Mouse (Mus musculus) brain, adult 2 months (tissue): ENCODE results near the gene Fastk.
"Not testable (repeated sequence)": the region's sequence is repeated elsewhere in the genome, so short reads cannot be mapped to it uniquely, and the experiment has no call there.

Experiments
- DNase-seq: peaks from one replicate; pipeline ENCODE4 v3.0.0; 2011; ENCODE audit warnings: low read depth, low spot score

Fastk gene

GRCm38 (mm10) chr5:24424004-24424781 lies 20.9 kb downstream of the Fastk start:
- no peak for DNase-seq

DNA sequence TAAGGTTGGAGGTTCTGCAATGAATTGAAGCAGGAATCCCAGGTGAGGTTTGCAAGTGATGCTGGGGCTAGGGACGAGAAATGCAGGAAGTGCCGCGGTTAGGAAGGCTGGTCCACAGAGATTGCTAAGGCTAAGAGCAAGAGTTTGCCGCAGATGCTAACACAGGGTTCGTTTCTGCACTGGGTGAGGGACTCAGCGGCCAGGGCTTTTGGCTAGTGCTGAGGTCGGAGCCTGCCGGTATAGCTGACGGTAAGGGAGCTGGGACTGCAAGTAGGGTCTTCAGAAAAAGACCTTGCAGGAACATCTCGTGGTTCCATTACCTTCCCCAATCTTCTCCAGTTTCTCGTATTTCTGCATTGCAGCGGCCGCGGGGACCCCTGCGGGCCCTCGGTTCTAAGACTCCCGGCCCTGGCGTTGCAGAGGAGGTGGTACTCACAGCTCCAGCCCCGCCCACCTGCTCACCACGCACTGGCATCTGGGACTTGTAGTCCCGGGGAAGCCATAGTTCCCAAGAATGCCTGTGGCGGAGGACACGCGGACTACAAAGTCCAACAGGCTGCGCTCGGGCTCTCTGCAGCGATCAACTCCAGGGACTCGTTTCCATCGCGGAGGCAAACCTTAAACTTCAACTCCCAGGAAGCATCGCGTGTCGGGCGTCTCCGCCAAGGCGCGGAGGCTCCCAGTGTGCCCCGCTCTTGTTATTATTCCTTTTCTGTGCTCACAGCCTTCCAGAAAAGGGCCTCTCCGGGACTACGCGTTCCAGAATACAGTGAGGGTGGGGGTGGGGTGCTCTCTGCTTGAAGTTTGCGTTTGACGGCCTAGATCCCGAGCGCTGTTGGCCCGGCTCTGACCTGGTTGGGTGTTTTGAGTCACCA lies 21.7 kb downstream of the Fastk start, which contains the start of the genes Cdk5 and Slc4a2:
TSS of gene Cdk5 (minus strand) at position 402 of the 875 bp plus-strand sequence.
TSS of gene Slc4a2 (plus strand) at position 709 of the 875 bp plus-strand sequence.
- DNase-seq = peak; percentile 100

GRCm38 (mm10) chr5:24420381-24420780 lies 24.7 kb downstream of the Fastk start:
- DNase-seq = no peak

GRCm38 (mm10) chr5:24417587-24417986 lies 27.5 kb downstream of the Fastk start:
- no peak for DNase-seq

- peak; percentile 90 for DNase-seq
Observed at GRCm38 (mm10) chr5:24416222-24416736, 28.8 kb downstream of the Fastk start.

DNA sequence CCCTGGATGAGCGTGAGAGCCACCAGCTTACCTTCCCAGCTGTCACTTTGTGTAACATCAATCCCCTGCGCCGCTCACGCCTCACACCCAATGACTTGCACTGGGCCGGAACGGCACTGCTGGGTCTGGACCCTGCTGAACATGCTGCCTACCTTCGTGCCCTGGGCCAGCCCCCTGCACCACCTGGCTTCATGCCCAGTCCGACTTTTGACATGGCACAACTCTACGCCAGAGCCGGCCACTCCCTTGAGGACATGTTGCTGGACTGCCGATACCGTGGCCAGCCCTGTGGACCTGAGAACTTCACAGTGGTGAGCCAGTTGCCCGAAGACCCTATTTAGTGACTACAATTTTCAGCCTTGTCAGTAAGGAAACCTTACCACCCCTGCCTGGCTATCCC lies 31.1 kb downstream of the Fastk start:
- DNase-seq = no peak

DNA sequence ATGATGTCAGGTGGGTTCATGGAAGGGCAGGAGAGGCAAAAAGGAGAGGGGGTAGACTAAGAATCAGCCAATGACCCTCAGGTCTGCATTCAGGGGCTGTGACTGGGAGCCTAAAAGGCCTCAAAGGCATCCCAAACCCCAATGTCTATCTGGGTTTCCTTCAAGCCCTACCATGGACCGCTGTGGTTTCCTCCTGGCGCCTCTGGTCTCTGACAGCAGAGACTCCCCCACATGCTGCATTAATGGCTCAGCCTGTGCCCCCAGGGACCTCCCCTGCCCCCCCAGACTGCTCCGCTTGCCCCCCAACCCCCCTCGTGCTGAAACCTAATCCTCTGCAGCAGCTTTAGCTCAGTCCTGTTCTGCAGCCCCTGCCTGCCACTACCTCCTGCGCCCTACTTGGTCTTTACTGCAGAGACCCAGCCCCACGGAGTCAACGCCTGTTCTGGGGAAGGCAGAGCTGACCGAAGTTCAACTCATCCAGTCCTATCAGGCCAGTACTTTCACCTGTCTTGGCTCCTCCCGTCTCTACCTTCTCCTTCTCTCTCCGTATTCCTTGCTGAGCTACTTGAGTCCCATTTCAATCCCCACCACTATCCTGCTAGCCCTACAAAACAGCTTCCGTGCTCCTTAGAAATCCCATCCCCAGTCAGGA lies 31.9 kb downstream of the Fastk start, which contains the start of gene Asic3:
TSS of gene Asic3 (plus strand) at position 351 of the 652 bp plus-strand sequence.
- no peak for DNase-seq

DNA sequence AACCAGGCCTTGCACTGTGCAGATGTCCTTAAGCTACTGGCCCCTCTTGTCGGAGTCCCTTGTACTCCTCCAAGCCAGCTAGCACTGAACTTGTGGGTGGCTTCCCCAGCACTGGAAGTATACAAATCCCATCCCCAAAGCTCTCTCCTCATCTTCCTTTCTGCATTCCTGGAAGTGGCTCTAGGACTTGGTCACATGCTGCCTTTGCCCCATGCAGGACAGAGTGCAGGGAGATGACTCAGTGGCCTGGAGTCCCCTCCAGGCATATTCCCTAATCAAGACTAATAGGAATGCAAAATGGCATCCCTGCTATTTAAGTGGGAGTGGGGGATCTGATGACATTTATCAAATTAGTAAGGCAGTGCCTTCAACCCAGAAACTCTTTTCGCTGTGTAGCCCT lies 33.0 kb downstream of the Fastk start:
- DNase-seq = no peak

GRCm38 (mm10) chr5:24409466-24409865 lies 35.6 kb downstream of the Fastk start:
- DNase-seq = no peak

DNA sequence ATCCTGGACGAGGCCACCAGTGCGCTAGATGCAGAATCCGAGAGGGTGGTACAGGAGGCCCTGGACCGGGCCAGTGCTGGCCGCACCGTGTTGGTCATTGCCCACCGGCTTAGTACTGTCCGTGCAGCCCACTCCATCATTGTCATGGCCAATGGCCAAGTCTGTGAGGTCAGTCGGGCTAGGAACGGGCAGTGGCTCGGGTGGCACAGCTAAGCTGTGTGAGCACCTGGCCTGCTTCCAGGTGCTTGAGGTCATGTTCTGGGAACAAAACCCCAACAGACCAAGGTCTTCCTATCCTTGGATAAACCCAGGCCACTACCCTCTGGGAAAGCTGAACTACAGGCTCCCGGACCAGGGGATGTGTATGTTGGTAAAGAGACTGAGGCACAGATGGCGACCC lies 36.4 kb downstream of the Fastk start:
- peak; percentile 70 for DNase-seq

DNA sequence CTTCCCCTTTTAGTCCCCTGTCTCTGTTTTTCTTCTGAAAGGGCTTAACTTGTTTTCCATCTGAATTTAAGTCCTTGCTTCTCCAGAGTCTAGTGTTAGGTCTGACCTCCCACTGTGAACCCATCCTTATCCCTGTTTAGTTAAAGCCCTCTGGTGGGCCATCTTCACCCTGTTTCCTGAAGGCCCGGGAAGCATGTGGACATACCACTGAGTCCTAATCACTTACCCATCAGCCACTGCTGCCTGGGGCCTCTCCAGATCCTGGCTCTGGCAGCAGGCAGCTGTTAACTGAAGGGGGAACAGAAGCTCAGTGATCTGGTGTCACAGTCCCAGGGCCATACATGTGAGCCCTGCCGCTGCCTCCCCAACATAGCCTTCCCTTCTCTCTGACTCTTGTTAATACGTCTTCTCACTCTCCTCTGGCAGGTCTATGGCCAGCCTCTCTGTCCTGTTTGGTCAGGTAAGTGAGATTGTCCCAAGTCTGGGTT lies 39.7 kb downstream of the Fastk start:
- no peak for DNase-seq

DNA sequence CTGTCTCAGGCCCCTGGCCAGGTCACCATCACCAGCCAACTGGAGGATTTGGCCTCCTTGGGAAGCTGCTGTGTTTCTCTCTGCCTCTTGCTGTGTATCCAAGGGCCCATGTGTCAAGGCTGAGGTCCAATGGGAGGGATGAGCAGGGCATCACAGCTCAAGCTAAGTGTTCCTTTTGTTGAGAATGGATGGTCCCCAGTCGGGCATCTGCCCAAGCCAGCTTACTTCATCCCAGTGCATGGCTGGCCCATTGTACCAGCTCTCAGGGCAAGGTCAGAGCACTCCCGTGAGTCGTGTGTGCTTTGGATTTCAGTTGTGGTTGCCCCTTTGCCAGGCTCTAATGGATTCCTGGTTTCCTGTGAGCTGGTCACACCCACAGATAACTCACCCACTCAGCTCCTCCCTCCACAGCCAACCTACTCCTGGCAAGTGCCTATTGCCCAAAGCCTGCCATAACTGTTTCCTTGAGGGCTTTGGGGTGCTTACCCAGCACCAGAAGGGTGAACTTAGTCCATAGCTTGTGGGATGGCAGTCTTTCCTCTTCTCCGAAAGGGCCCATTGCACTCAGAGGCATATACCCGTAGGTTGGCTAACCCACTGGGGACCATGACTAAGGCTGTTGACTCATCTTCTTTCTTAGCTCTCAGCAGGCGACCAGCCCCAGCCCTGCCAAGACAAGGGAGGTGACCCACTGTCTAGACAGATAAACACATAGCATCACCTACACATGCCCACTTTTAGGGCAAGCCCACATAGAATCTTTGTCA lies 40.3 kb downstream of the Fastk start:
- DNase-seq = peak; percentile 83

DNA sequence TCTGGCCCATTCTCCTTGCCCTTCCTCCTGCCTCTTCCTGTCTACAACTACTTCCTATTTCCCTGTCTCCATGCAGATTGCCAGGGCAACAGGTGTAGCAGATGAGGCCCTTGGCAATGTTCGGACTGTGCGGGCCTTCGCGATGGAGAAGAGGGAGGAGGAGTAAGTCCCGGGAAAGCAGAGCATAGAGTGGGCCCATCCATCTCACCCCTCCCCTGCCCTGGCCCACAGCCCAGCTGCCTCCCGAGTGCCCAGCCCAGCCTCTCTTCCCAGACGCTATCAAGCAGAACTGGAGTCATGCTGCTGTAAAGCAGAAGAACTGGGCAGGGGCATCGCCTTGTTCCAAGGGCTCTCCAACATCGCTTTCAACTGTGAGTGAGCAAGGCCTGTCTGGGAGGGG lies 43.1 kb downstream of the Fastk start:
- DNase-seq = peak; percentile 37

GRCm38 (mm10) chr5:24400911-24401605 lies 44.0 kb downstream of the Fastk start:
- DNase-seq = no peak

DNA sequence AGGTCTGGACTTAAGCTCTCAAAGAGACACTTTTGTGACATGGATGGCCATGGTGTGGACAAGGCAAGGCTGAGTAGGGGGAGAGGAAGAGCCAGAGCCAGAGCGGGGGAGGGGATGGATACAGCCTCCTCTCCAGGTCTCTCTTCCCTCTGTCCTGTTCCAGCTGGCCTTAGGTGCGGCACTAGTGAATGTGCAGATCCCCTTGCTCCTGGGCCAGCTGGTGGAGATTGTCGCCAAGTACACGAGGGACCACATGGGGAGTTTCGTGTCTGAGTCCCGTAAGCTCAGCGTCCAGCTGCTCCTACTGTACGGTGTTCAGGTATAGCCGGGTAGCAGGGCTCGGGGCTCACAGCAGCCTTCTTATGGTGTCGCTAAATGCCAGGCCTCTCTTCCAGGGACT lies 44.7 kb downstream of the Fastk start:
- DNase-seq = peak; percentile 22

DNA sequence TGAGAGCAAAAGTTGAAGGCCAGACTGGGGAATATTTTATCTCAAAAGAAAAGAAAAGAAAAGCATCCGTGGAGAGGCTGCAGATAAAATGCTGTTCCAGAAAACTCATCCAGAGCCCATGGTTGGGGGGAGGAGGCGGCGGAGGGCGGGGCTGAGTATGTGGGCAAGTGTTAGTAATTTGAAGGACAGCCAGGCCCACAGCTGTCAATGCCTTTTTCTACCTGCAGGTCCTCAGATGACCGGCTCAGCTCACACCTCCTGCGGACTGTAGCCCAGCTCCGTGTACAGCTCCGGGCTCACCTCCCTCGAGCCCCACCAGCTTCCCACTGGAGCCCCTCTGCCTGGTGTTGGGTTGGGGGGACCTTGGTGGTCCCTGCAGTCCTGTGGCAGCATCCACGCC lies 45.4 kb downstream of the Fastk start:
- no peak for DNase-seq

DNA sequence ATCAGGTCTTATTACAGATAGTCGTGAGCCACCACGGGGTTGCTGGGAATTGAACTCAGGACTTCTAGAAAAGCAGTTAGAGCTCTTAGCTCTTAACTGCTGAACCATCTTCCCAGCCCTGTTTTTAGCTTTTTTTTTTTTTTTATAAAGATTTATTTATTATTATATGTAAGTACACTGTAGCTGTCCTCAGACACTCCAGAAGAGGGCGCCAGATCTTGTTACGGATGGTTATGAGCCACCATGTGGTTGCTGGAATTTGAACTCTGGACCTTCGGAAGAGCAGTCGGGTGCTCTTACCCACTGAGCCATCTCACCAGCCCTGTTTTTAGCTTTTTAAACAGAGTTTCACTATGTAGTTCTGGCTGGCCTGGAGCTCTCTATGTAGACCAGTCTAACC lies 48.8 kb downstream of the Fastk start:
- not testable (repeated sequence) for DNase-seq

- DNase-seq = peak; percentile 99
Observed at GRCm38 (mm10) chr5:24394165-24394894, 50.8 kb downstream of the Fastk start.

- DNase-seq = peak; percentile 93
Observed at GRCm38 (mm10) chr5:24393392-24393997, 51.6 kb downstream of the Fastk start, which contains the start of gene Abcb8. TSS of gene Abcb8 (plus strand) at chr5:24393663.
